Comparison of ENCODE assay signal across 7 mouse cellular contexts in genomic region chr5:41844820-41845557, GRCm38 (mm10). TPM values are rescaled to one million over a fixed set of nuclear protein-coding genes. Genes with fewer than 3 reads are reported as not detected.
DNase-seq lines count a peak whose midpoint lies in the region; ATAC-seq and TF ChIP-seq lines count a peak whose summit lies in the region.

No protein-coding gene starts in this region.

- peak overlapping the region; percentile 96 for H3K4me2 ChIP-seq in heart, postnatal 0 days (ENCODE audit: low read depth, low read length)
- H3K4me2 ChIP-seq in stomach, embryonic 14.5 days (replicated peaks; ENCODE audit: low read depth, low read length): peak overlapping the region; percentile 68

- no peak for TF ChIP-seq EP300 in heart, postnatal 0 days (IDR thresholded peaks at IDR 0.05; ENCODE audit: low read depth)

- peaks cover 23% of the 10 kb centered on the region for H3K4me1 ChIP-seq in E14TG2a.4 (replicated peaks; ENCODE audit: low read depth, low read length)
- H3K4me1 ChIP-seq in embryonic facial prominence, embryonic 10.5 days: peaks cover 20% of the 10 kb centered on the region
- H3K4me1 ChIP-seq in heart, postnatal 0 days (ENCODE audit: control insufficient read depth, insufficient read depth): peaks cover 12% of the 10 kb centered on the region
- H3K4me1 ChIP-seq in stomach, embryonic 14.5 days (ENCODE audit: control insufficient read depth, insufficient read depth, low read length): peaks cover 7% of the 10 kb centered on the region; the same call in 1 of the 2 replicates

- DNase-seq in embryonic facial prominence, embryonic 10.5 days (ENCODE audit: low spot score): peak; percentile 33
- peak; percentile 13 for DNase-seq in heart, postnatal 0 days (ENCODE audit: low spot score)
- DNase-seq in kidney, postnatal 14 days: peak; percentile 27

- peak; percentile 41 for ATAC-seq in activated CD4-positive, CD25-positive, alpha-beta regulatory T cell, adult 4 months
- no peak; the same call in 1 of the 2 replicates for ATAC-seq in heart, postnatal 0 days (ENCODE audit: insufficient read depth, low read depth)
- ATAC-seq in megakaryocyte, adult 5-6 weeks (ENCODE audit: poor library complexity, severe bottlenecking): peak; percentile 39
- peak; percentile 34; the same call in 1 of the 2 replicates for ATAC-seq in stomach, embryonic 14.5 days (ENCODE audit: insufficient number of reproducible peaks, insufficient read depth, low FRiP score, low read depth)

- H3K27ac ChIP-seq in embryonic facial prominence, embryonic 10.5 days (replicated peaks): peak overlapping the region; percentile 48; the same call in 1 of the 2 replicates
- peak overlapping the region; percentile 18 for H3K27ac ChIP-seq in heart, postnatal 0 days (ENCODE audit: low read depth)
- no peak overlapping the region for H3K27ac ChIP-seq in stomach, embryonic 14.5 days (ENCODE audit: low read length)

- 0 out of 2 replicates have a peak overlapping the region, but pooled peaks have one; percentile 18 for H3K9ac ChIP-seq in heart, postnatal 0 days (replicated peaks; ENCODE audit: low read depth, low read length)
- no peak overlapping the region for H3K9ac ChIP-seq in stomach, embryonic 14.5 days (replicated peaks; ENCODE audit: low read depth, low read length)

- peak overlapping the region; percentile 97 for H3K4me3 ChIP-seq in E14TG2a.4 (replicated peaks; ENCODE audit: low read length)
- H3K4me3 ChIP-seq in embryonic facial prominence, embryonic 10.5 days: peak overlapping the region; percentile 93
- peak overlapping the region; percentile 91 for H3K4me3 ChIP-seq in heart, postnatal 0 days (ENCODE audit: low read depth, low read length)
- peak overlapping the region; percentile 96 for H3K4me3 ChIP-seq in stomach, embryonic 14.5 days (ENCODE audit: low read depth, low read length)

- H3K27me3 ChIP-seq in E14TG2a.4 (ENCODE audit: insufficient read depth, low read length): no peaks in the 10 kb centered on the region
- H3K27me3 ChIP-seq in embryonic facial prominence, embryonic 10.5 days (replicated peaks; ENCODE audit: low read depth, poor library complexity, severe bottlenecking): no peaks in the 10 kb centered on the region
- no peaks in the 10 kb centered on the region for H3K27me3 ChIP-seq in heart, postnatal 0 days (ENCODE audit: control insufficient read depth, insufficient read depth, low read length)
- H3K27me3 ChIP-seq in stomach, embryonic 14.5 days (ENCODE audit: control insufficient read depth, insufficient read depth, low read length): no peaks in the 10 kb centered on the region

- H3K9me3 ChIP-seq in E14TG2a.4 (ENCODE audit: low read length): no peaks in the 10 kb centered on the region
- H3K9me3 ChIP-seq in embryonic facial prominence, embryonic 10.5 days: no peaks in the 10 kb centered on the region
- no peaks in the 10 kb centered on the region for H3K9me3 ChIP-seq in heart, postnatal 0 days (replicated peaks; ENCODE audit: control insufficient read depth, low read length)
- no peaks in the 10 kb centered on the region for H3K9me3 ChIP-seq in stomach, embryonic 14.5 days (ENCODE audit: control insufficient read depth, low read depth, low read length)

- TF ChIP-seq CTCF in E14TG2a.4 (conservative IDR thresholded peaks at IDR 0.05; ENCODE audit: low read length): no peak
- TF ChIP-seq CTCF in heart, postnatal 0 days (IDR thresholded peaks at IDR 0.05; ENCODE audit: low read depth): no peak

- peaks cover 9% of the 10 kb centered on the region; the same call in 1 of the 2 replicates for H3K36me3 ChIP-seq in E14TG2a.4 (ENCODE audit: insufficient read depth, low read length)
- H3K36me3 ChIP-seq in embryonic facial prominence, embryonic 10.5 days (replicated peaks): peaks cover 7% of the 10 kb centered on the region
- no peaks in the 10 kb centered on the region for H3K36me3 ChIP-seq in heart, postnatal 0 days (replicated peaks; ENCODE audit: control insufficient read depth, insufficient read depth, low read length)
- H3K36me3 ChIP-seq in stomach, embryonic 14.5 days (ENCODE audit: control insufficient read depth, insufficient read depth, low read length): no peaks in the 10 kb centered on the region

- 22% methylated on average over 16 of the region's 16 CpGs for WGBS in embryonic facial prominence, embryonic 10.5 days
- WGBS in heart, postnatal 0 days: 15% methylated on average over 16 of the region's 16 CpGs
- 25% methylated on average over 16 of the region's 16 CpGs for WGBS in stomach, embryonic 14.5 days

RNA-seq across cellular contexts. Expression of gene Bod1l, which starts 0.9 kb away (rescaled TPM):
- polyA plus RNA-seq in activated CD4-positive, CD25-positive, alpha-beta regulatory T cell, adult 4 months (2017; shearing (Covaris generic)): 10 to 100 TPM; 22.8 to 36.8 TPM
- 18.6 and 19.4 TPM in 2 replicates for polyA plus RNA-seq in embryonic facial prominence, embryonic 10.5 days (2016; fragmentation: Nextera tagmentation; extraction: Ambion mirVana)
- total RNA-seq in heart, postnatal 0 days (2014; rRNA removed; ENCODE audit: low replicate concordance): 4.5 and 4.9 TPM in 2 replicates
- polyA plus RNA-seq in heart, postnatal 0 days (2015; fragmentation: Nextera tagmentation; extraction: Ambion mirVana): 11.6 and 12.7 TPM in 2 replicates
- total RNA-seq in megakaryocyte, adult 5-6 weeks (2015): 27.1 and 38.1 TPM in 2 replicates
- 35.8 and 39.1 TPM in 2 replicates for total RNA-seq in megakaryocyte, adult 5-6 weeks (2017)
- polyA plus RNA-seq in stomach, embryonic 14.5 days (2014; fragmentation: Nextera tagmentation; extraction: Ambion mirVana): 26.9 and 28.5 TPM in 2 replicates
